Mouse (Mus musculus) limb, embryonic 15.5 days (tissue): ENCODE measurements at regions not wholly inside any gene's neighbourhood (a gene's known extent, or its start where the extent isn't known, plus 50 kb on each side); places are given as distances from the start of the nearest gene placed in this dataset.

ENCODE experiments used
- ATAC-seq: fragments of 200-750 bp; cut with Nextera tagmentation; 2 replicates; pipeline ENCODE4 v1.8.0; 2017; ENCODE audit warnings: low read depth, moderate TSS enrichment; ENCODE audit not compliant: insufficient number of reproducible peaks, low FRiP score, low TSS enrichment
- H3K27ac ChIP-seq: fragments of 300-500 bp; sonication (generic); 2 replicates; pipeline ENCODE4 v1.5.1; 2015; ENCODE audit warnings: moderate library complexity, mild to moderate bottlenecking, inconsistent platforms
- H3K27me3 ChIP-seq: fragments of 300-500 bp; sonication (generic); 2 replicates; pipeline ENCODE4 v1.6.1; 2015; ENCODE audit warnings: inconsistent platforms
- H3K36me3 ChIP-seq: fragments of 300-500 bp; sonication (generic); 2 replicates; pipeline ENCODE4 v1.6.1; 2015; ENCODE audit warnings: inconsistent platforms
- H3K4me1 ChIP-seq: fragments of 300-500 bp; sonication (generic); 2 replicates; pipeline ENCODE4 v1.6.1; 2015; ENCODE audit warnings: inconsistent platforms
- H3K4me2 ChIP-seq: fragments of 300-500 bp; sonication (generic); 2 replicates; pipeline ENCODE4 v1.6.1; 2015; ENCODE audit warnings: mild to moderate bottlenecking, inconsistent platforms
- H3K4me3 ChIP-seq: fragments of 300-500 bp; sonication (generic); 2 replicates; pipeline ENCODE4 v1.5.1; 2015; ENCODE audit warnings: mild to moderate bottlenecking, inconsistent platforms
- H3K9ac ChIP-seq: fragments of 300-500 bp; sonication (generic); 2 replicates; pipeline ENCODE4 v1.6.1; 2015; ENCODE audit warnings: inconsistent platforms
- H3K9me3 ChIP-seq: fragments of 300-500 bp; sonication (generic); 2 replicates; pipeline ENCODE4 v1.6.1; 2016; ENCODE audit warnings: inconsistent platforms
- WGBS: fragments of 180-500 bp; shearing (Covaris S2); methylation state at CpG from one replicate; pipeline ENCODE4 v1.1.7; 2015; 5-methylcytosine and 5-hydroxymethylcytosine counted together

DNA sequence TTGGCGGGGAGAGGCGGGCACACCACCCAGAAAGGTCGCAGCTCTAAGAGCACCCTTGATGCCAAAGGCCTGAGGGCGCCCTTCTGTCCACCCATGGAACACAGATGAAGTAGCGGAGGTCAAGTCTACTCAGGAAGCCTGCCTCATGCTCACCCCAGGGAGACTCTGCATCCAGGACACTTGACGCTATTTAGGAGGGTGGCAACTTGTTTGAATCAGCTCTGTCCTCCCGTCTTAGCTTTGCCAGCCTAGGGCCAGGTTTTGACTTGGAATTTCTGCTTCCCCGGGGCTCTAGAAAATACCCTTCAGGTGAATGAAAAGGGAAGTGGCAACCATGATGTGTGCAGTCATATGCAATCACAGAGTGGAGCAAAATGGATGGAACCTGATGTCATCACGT is 389.2 kb upstream of the Tshz3 start:
- Histone ChIP-seq H3K4me1 (0 out of 2 replicates have a peak, but pooled peaks cover 4% of the 10 kb centered on the region), H3K4me3 (no peak overlapping the region), H3K27ac (no peak overlapping the region), H3K27me3 (no peaks in the 10 kb centered on the region), H3K4me2 (no peak overlapping the region), H3K9ac (no peak overlapping the region), H3K9me3 (no peaks in the 10 kb centered on the region), H3K36me3 (no peaks in the 10 kb centered on the region)
- 81% methylated on average over 9 of the region's 9 CpGs for WGBS
- ATAC-seq, result no peak

GRCm38 (mm10) chr7:36308106-36308620 is 389.8 kb upstream of the Tshz3 start:
- no peak overlapping the region for H3K4me3 ChIP-seq
- H3K4me2 ChIP-seq, result no peak overlapping the region
- H3K36me3 ChIP-seq, result no peaks in the 10 kb centered on the region
- no peaks in the 10 kb centered on the region for H3K9me3 ChIP-seq
- WGBS, result 63% methylated on average over 10 of the region's 10 CpGs
- no peaks in the 10 kb centered on the region for H3K27me3 ChIP-seq
- H3K9ac ChIP-seq, result no peak overlapping the region
- H3K4me1 ChIP-seq, result 0 out of 2 replicates have a peak, but pooled peaks cover 4% of the 10 kb centered on the region
- H3K27ac ChIP-seq, result no peak overlapping the region
- ATAC-seq, result no peak

- Histone ChIP-seq H3K9ac (no peak overlapping the region), H3K27me3 (no peaks in the 10 kb centered on the region), H3K27ac (no peak overlapping the region), H3K4me1 (no peaks in the 10 kb centered on the region), H3K36me3 (no peaks in the 10 kb centered on the region), H3K4me3 (no peak overlapping the region), H3K9me3 (no peaks in the 10 kb centered on the region), H3K4me2 (no peak overlapping the region)
- ATAC-seq, result no peak
These were observed 420.6 kb upstream of the Tshz3 start for GRCm38 (mm10) chr7:36277275-36277674.

- Histone ChIP-seq H3K27ac (no peak overlapping the region), H3K4me3 (no peak overlapping the region), H3K9me3 (no peaks in the 10 kb centered on the region), H3K36me3 (no peaks in the 10 kb centered on the region), H3K4me2 (no peak overlapping the region), H3K27me3 (no peaks in the 10 kb centered on the region), H3K4me1 (0 out of 2 replicates have a peak, but pooled peaks cover 2% of the 10 kb centered on the region), H3K9ac (no peak overlapping the region)
- ATAC-seq, result no peak
- WGBS, result 18% methylated on average over 5 of the region's 5 CpGs
These were observed 429.0 kb upstream of the Tshz3 start for GRCm38 (mm10) chr7:36268966-36269365.

DNA sequence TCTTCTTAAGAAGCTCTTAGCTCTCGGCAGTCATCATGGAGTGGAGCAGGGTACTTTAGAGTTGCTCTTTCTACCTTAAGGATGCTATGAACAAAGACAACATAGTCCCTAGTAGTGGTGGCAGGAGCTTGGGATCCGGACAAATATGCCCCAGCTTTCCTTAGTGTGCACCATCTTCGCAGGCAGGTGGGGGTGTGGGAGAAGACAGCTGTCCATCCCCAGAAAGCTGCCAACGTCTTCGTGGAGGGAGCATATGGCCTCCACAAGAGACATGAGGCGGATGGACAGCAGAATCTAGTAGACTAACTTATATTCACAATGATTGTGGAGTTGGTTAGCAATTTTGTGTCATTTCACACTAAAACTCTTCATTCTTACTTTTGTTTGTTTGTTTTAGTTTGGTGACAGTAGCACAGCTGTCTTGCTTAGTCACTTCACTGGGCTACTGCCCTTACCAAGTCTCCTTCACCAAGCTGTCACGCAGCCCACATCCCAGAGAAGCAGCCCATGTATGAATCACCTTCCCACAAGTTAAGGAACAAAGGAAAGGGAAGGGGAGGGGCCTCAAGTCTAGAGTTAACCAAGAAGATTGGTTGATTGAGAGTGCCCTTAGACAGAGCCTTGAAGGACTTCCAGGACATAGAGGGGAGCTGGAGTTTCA is 432.6 kb upstream of the Tshz3 start:
- 84% methylated on average over 7 of the region's 7 CpGs for WGBS
- Histone ChIP-seq H3K9me3 (no peaks in the 10 kb centered on the region), H3K36me3 (no peaks in the 10 kb centered on the region), H3K9ac (no peak overlapping the region), H3K27ac (no peak overlapping the region), H3K4me3 (no peak overlapping the region), H3K4me1 (0 out of 2 replicates have a peak, but pooled peaks cover 2% of the 10 kb centered on the region), H3K27me3 (no peaks in the 10 kb centered on the region), H3K4me2 (no peak overlapping the region)
- no peak for ATAC-seq

- Histone ChIP-seq H3K27me3 (no peaks in the 10 kb centered on the region), H3K27ac (no peak overlapping the region), H3K9ac (no peak overlapping the region), H3K4me1 (no peaks in the 10 kb centered on the region), H3K4me2 (no peak overlapping the region), H3K4me3 (no peak overlapping the region), H3K9me3 (no peaks in the 10 kb centered on the region), H3K36me3 (no peaks in the 10 kb centered on the region)
- 61% methylated on average over 8 of the region's 8 CpGs for WGBS
- no peak for ATAC-seq
These were observed 435.7 kb upstream of the Tshz3 start for GRCm38 (mm10) chr7:36262124-36262710.

DNA sequence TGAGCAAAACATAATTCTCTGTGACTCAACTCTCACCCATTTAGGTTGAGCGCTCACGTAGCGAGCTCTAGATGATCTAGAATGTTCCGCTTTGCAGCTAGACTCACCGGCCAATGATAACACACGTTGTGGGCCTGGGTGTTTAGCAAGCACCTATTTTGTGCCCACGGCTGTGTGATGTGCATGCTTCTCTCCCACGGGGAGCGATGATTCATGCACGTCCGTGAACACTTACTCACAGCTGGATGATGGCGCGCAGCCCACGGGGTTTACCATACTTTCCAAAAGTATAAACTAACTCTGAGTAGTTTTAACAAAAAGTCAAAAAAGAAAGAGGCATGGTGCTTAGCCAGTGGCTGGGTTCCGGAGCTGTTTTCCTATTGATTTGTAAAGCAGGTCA is 440.8 kb upstream of the Tshz3 start:
- Histone ChIP-seq H3K4me1 (no peaks in the 10 kb centered on the region), H3K27ac (no peak overlapping the region), H3K4me2 (no peak overlapping the region), H3K9ac (no peak overlapping the region), H3K36me3 (no peaks in the 10 kb centered on the region), H3K9me3 (no peaks in the 10 kb centered on the region), H3K4me3 (no peak overlapping the region), H3K27me3 (no peaks in the 10 kb centered on the region)
- WGBS, result 87% methylated on average over 15 of the region's 15 CpGs
- no peak for ATAC-seq

- no peak overlapping the region for H3K4me2 ChIP-seq
- H3K36me3 ChIP-seq, result no peaks in the 10 kb centered on the region
- no peaks in the 10 kb centered on the region for H3K27me3 ChIP-seq
- no peak overlapping the region for H3K27ac ChIP-seq
- ATAC-seq, result no peak
- no peaks in the 10 kb centered on the region for H3K9me3 ChIP-seq
- H3K9ac ChIP-seq, result no peak overlapping the region
- no peaks in the 10 kb centered on the region for H3K4me1 ChIP-seq
- H3K4me3 ChIP-seq, result no peak overlapping the region
These were observed 444.6 kb upstream of the Zfp507 start for GRCm38 (mm10) chr7:36247356-36247755.

GRCm38 (mm10) chr7:36236673-36237072 is 433.9 kb upstream of the Zfp507 start:
- Histone ChIP-seq H3K4me2 (no peak overlapping the region), H3K9ac (no peak overlapping the region), H3K4me3 (no peak overlapping the region), H3K4me1 (no peaks in the 10 kb centered on the region), H3K27me3 (no peaks in the 10 kb centered on the region), H3K27ac (no peak overlapping the region), H3K9me3 (no peaks in the 10 kb centered on the region), H3K36me3 (no peaks in the 10 kb centered on the region)
- 91% methylated on average over 2 of the region's 2 CpGs for WGBS
- no peak for ATAC-seq

DNA sequence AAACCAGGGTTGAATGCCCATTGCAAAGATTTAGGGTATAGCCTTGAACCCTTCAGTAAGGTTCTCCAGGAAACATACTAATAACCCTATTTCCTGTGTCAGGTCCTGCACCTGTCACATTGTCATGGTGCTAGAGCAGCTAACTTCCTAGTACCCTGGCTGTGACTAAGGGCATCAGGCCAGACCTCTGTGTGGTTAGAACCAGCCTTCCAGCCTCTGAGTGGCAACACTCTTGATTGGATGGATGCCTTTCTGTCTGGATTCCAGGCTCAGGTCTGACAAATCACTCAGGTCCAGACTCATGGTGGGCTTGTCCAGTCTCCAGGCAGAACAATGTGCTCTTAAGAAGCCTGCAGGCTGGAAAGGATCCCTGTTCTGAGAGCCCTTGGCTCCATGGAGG is 426.2 kb upstream of the Zfp507 start:
- ATAC-seq, result no peak
- H3K9ac ChIP-seq, result no peak overlapping the region

GRCm38 (mm10) chr7:36224416-36224815 is 421.6 kb upstream of the Zfp507 start:
- WGBS, result 89% methylated on average over 8 of the region's 8 CpGs
- Histone ChIP-seq H3K4me1 (no peaks in the 10 kb centered on the region), H3K36me3 (no peaks in the 10 kb centered on the region), H3K9me3 (no peaks in the 10 kb centered on the region), H3K27ac (no peak overlapping the region), H3K4me2 (no peak overlapping the region), H3K4me3 (no peak overlapping the region), H3K9ac (no peak overlapping the region), H3K27me3 (no peaks in the 10 kb centered on the region)
- no peak for ATAC-seq

More for the DNA sequence above, 426.2 kb upstream of the Zfp507 start:
- Histone ChIP-seq H3K4me1 (no peaks in the 10 kb centered on the region), H3K27ac (no peak overlapping the region), H3K9me3 (no peaks in the 10 kb centered on the region), H3K4me2 (no peak overlapping the region), H3K27me3 (no peaks in the 10 kb centered on the region), H3K4me3 (no peak overlapping the region), H3K36me3 (no peaks in the 10 kb centered on the region)

GRCm38 (mm10) chr7:36218386-36218785 is 415.6 kb upstream of the Zfp507 start:
- H3K4me3 ChIP-seq, result no peak overlapping the region

More at GRCm38 (mm10) chr7:36218386-36218785, 415.6 kb upstream of the Zfp507 start:
- no peak for ATAC-seq
- no peaks in the 10 kb centered on the region for H3K4me1 ChIP-seq
- H3K27ac ChIP-seq, result no peak overlapping the region
- H3K9me3 ChIP-seq, result no peaks in the 10 kb centered on the region
- H3K4me2 ChIP-seq, result no peak overlapping the region
- 58% methylated on average over 2 of the region's 2 CpGs for WGBS
- no peaks in the 10 kb centered on the region for H3K27me3 ChIP-seq
- no peak overlapping the region for H3K9ac ChIP-seq
- no peaks in the 10 kb centered on the region for H3K36me3 ChIP-seq
